Mouse (Mus musculus) frontal cortex, postnatal 25 days (tissue): ENCODE results near the gene Ptgds.
A peak's percentile ranks its signal among the peaks of the same experiment; 100 is the strongest.

ENCODE experiments used
- DNase-seq, 2 experiments: peaks; one replicate each; pipeline ENCODE4 v3.0.0; 2022; ENCODE audit warnings: low spot score in 2 of 2

Ptgds gene

DNA sequence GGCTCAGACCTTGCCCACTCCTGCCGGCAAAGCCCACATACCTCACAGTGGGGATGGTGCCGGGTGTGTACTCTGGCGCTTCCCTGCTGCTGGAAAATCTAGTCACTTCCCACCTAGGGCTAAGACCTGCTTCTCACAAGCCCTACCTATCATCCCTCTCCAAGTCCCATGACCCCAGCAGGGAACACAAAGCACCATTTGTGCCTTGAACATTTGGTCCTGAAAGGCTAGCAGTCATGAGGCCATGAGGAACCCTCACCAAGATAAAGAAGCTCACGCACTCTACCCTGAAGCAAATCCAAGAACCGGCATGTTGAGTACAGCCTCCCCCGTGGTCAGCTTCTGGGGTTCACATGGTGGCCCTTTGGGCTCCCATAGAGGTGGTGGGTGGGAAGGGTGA, at the start of gene Ptgds:
Gene Ptgds, minus strand, starts transcription at position 78 of the 400 bp plus-strand sequence.
- no peak for DNase-seq

DNA sequence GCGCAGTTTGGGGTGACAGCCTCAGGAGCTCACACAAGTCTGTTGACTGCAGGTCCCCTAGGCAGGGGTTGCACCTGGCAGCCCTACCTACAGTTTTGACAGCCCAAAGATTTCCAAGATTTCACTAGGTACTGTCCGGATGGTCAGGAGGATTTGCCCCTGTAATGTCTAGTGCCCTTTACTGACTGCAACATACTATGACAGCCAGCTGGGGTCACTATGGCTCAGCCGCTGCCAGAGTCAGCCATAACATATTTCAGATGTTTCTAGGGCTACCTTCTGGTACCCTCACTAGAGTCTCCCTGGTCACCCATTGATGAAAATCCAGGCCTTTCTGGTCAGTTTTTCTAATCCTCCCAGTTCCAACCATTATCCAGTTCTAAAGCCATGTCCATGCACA, 40.1 kb upstream of the Ptgds start:
- no peak for DNase-seq

DNA sequence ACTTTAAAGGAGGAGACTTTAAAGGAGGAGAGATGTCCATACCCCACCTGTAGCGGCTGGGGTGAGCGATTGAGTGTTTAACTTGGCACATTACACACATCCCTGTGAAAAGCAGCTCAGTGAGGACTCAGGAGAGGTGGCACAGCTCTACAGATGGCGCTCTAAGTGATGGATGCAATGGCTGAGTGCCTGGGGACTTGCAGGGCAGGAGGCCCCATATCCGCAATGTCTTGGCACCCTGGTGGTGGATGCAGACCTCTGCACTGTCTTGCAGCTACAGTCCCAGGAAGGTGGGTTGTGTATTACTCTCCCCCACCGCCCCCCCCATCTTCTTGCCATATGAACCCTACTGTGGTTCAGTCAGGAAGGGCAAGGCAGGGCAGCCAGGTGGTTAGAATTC, 37.1 kb upstream of the Ptgds start:
- no peak for DNase-seq

DNA sequence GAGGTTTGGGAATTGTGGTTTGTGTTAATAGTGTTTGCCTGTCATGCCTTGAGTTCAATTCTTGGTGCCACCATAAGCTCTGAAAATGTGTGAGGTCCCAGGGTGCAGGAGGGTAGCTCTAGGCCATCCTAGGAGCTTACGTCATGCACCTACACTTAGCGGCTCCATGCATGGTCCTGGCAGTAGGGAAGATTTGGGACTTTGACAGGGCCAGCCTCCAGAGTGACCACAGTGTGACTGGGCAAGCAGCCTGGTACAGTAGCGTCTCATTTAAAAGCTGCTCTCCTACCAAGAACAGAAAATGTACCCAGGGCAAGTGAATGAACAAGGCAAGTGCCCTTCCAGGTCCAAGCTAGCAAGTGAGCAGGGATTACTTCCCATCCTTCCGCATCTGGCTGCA, 36.0 kb upstream of the Ptgds start:
- DNase-seq = no peak

DNA sequence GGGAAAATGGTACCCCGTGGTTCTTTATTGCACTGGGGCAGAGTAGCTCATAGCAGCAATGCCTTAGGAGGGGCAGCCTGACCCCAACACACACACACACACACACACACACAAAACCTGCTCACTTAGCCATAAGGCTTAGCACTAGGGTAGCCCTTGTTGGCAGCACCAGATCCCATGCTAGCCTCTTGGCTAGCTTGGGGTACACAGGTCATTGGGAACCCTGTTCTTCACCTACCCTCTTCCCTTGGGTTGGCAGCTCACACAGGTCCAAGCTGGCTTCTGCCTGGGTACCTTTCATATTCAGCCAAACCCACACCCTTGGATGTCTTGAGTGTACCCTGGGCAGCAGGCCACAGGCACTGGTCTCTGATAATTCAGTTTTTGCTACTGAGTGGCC, 35.2 kb upstream of the Ptgds start:
- DNase-seq = no peak

DNA sequence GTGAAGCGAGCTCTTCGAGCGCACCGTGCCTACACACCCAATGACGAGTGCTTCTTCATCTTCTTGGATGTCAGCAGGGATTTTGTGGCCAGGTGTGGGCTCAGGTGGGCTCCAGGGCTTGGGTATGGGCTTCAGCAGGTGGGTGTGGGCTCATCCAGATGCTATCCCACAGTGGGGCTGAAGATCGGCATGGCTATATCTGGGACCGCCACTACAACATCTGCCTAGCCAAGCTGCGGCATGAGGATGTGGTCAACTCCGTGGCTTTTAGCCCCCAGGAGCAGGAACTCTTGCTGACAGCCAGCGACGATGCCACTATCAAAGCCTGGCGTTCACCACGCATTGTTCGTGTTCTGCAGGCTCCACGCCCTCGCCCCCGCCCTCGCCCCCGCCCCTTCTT, 34.7 kb upstream of the Ptgds start:
- no peak for DNase-seq

DNA sequence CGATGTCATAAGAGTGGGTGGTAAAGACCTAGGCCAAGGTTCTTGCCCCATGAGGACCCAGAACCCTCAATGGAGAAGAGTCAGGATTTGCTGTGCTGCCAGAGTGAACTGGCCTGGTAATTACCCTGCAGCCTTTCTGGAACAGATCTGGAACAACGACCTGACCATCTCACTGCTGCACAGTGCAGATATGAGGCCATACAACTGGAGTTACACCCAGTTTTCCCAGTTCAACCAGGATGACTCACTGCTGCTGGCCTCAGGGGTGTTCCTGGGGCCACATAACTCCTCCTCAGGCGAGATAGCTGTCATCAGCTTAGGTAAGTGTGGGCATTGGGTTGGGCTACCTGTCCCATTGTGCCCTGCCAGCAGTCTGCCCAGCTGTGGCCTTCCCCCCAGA, 32.9 kb upstream of the Ptgds start:
- no peak for DNase-seq

DNA sequence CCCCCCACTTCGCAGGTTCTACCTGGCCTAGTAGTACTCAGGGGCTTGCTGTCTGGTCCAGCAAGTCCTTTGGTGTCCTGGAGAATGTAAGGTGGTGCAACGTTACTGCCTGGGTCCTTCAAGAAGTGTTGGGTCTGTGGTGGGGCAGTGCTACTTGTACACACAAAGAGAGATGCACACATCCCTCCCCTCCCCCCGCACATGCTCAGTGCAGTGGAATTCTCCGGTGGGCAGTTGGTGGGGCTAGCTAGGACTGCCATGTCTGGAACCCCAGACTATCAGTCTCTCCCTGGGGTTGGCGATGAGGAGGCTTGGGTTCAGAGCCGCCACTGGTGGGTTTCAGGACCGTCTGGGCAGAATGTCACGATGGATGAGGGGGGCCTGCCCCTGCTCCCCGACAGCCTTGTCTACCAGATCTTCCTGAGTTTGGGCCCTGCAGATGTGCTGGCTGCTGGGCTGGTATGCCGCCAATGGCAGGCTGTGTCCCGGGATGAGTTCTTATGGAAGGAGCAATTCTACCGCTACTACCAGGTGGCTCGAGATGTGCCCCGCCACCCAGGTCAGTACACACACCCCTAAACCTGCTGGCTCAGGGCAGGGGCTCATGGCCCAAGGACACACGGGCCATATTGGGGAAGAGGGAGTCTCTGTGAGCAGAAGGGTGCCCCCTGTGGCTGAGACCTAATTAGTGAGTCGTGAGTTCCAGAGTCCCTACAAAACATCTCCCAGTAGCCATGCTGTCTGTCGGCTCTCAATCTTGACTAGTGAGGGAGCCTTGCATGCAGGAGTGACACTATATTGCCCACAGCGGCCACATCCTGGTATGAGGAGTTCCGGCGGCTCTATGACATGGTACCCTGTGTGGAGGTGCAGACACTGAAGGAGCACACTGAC, 32.0 kb upstream of the Ptgds start, which contains the start of gene C8g:
Gene C8g, minus strand, starts transcription at position 127 of the 894 bp plus-strand sequence.
- DNase-seq = no peak

DNA sequence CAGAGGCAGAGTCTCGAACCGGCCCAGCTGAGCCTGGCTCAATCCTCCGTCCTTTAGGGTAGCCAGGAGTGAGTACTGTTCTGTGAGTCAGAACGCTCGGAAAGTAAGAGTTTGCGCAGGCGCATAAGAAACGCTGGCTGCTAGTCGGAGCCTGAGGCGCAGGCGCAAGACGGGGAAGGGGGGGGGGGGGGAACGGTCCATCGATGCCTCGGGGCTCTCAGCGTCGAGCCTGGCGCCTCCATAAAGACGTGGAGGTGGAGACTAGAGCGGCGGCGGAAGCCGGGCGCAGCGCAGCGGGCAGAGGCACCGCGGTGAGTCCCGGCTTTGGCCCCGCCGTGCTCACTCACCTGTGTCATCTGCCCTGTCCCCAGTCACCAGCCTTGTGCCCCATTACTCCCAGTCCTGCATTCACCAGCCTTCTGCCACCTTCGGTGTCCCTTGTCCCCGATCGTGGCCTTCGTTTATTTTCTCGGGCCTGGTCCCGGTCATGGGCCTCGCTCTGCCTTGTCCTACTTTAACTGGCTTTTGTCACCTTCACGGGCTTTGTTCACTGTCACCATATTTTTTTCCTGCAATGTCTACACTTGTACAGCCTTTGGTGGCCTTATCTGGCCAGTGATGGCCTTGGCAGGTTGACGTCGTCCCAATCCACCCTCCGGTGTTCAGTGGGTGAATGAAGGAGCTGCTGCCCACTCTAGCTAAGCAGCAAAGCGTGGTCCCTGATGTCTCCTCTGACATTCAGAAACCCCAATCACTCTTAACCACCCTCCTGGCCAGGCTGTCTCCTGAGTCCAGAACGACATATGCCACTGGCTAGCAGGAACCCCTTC, 30.9 kb upstream of the Ptgds start, which contains the start of gene Fbxw5:
Gene Fbxw5, plus strand, starts transcription at position 175 of the 830 bp plus-strand sequence.
- peak; percentile 52 to 62 for DNase-seq

DNA sequence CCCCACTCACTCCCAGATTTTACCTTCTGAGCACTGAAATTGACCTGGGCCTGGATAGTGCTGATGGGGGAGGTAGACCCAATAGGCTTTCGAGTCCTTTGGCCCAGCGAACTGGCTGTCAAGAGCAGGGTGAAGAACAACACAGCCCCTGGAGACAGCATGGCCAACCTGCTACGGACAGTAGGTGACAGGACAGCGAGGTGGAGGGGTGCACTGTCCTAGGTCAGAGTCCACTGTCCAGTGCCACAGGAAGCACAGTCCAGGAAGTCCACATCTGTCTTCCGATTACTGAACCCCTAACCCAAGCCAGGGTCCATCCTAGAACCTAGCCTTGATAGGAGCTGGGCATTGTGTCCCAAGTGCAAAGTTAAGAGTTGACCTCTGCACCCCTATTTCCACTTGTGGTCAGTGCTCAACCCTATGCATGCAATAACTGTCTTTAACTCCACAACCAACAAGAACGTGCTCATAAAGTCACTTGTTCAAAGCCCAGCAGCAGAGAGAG, 30.3 kb upstream of the Ptgds start:
- DNase-seq = no peak

DNA sequence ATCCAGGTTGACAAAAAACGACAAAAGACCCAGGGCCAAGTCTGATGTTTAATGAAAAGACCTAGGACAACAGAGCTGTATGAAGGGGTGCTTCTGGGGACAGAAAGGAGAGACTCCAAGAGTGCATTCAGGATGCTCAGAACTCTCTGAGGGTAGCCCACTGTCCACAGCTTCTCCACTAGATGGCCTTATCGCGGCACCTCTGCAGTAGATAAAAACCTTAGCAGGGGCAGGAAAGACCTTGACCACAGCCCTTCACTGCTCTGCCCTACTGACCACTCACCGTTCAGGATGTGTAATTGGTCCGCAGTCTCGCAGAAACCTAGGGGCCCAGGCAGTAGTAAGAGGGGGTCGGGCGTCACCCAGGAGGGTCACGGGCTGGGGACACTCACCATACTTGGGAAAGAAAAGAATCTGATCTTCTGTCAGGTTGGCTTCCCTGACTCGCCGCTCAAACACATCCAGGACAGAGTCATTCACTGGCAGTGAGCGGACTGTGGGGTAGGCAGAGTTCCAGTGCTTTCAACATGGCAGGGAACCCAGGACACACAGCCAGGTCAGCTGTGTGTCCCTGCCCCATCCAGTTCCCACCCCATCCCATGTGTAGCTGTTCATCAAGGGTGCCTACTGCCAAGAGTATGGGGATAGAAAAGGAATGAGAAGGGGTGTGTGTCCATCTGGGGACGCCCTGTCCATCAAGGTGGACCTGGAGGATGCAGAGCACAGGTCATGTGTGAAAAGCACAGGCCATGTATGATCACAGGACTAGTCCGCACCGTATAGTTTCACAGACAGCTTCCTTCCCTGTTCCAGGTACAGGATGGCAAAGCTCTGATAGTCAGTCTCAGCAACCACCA, 29.0 kb upstream of the Ptgds start:
- no peak for DNase-seq

DNA sequence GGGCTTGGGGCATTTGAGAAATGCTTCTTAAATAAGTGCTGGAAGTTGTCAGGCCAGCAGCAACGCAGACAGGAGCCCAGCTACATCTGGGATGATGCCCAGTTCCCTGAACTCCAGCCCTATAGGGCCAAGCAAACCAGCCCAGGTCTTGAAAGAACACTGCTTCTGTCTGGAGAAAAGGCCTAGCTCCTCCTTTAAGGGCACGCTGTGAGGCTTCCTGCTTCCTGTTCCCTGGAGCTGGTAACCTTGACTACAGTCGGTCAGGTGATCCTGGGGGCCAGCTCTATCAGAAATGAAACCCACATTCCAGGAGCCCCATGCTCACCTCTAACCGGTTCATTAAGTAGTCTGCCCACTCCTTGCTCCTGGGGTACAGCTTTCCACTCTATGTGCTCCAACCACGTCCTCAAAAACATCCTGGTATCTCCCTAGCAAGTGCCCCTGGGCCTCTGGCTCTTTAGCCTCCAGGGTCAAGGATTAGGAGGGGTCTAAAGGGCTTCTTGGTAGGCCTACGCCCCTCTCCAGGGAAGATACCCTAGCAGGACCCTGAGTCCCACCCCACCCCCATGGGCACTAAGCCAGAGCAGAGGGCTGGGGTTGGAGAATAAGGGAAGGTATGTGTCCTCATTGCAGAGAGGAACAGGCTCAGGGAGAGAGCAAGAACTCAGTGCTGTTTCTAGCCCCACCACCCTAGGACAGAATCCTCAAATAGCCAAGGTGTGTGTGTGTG, 28.2 kb upstream of the Ptgds start:
- no peak for DNase-seq

DNA sequence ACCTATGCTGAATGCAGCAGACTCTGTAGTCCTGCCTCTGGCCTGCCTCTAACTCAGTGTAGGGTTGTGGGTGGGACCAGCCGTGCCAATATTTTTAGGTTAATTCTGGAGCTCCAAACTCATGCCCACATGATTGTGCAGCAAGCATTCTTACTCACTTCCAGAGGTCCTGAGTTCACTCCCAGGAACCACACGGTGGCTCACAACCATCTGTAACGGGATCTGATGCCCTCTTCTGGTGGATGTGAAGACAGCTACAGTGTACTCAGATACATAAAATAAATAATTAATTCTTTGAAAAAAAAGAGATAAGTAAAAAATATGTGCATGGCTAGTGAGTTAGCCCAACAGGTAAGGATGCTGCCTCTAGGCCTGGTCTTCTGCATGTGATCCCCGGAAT, 26.6 kb upstream of the Ptgds start:
- DNase-seq = no peak

DNA sequence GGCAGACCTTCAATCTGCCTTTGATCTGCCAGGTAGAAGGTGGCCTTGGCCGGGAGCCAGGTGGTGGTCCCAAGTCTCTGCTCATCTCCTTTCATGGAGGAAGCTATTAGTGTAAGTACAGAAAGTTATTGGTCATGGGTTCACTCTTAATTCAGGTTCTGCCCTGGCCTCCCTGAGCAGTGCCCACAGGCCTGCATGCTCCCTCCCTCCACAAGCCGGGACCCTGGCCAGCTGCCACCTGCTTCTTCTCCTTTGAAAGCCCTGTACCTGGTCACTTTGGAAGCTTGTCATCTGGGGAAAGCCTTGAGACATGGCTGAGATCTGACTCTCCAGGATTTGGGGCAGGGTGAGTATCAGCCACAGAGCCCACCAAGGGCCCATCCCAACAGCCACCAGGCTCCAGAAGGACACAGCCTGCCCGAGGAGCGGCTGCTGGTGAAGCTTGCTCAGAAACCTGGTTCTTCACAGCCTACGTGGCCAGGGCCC, 23.7 kb upstream of the Ptgds start, which contains the start of gene Lcn12:
Gene Lcn12, minus strand, starts transcription at position 436 of the 486 bp plus-strand sequence.
- DNase-seq = no peak

DNA sequence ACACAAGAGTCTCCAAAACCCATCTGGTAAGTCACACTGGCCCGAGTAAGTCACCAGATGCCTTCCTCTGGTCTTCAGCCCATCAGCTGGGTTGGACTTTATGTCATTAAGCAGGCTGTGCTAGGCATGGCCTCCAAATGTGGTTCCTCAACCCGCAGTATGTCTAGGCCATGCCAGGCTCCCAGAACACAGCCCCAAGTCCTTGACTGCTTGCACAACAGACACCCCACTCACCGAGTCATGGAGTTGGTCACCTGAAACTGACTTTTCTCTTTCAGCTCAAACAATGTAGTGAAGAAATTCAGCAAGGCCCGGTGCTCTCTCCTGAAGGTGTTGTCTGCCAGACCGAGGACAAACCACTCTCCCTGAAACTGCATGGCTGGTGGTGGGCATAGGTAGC, 23.1 kb upstream of the Ptgds start:
- DNase-seq = no peak

DNA sequence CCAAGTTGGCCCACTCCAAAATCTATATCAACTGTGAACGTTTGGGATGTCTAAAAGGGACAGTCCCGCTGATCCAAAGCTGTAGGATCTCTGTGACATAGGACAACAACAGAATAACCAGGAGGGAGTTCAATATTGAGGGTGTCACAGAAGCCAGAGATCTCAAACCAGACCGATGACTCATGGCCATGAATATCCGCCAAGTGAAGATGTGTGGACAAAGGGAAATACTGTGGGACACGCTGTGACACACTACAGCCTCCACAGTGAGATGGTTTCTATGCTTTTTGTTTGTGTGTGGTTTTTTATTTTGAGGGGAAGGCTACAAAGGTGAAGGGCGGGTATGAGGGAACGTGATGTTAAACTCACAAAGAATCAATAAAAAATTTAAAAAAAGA, 18.8 kb upstream of the Ptgds start:
- no peak for DNase-seq

DNA sequence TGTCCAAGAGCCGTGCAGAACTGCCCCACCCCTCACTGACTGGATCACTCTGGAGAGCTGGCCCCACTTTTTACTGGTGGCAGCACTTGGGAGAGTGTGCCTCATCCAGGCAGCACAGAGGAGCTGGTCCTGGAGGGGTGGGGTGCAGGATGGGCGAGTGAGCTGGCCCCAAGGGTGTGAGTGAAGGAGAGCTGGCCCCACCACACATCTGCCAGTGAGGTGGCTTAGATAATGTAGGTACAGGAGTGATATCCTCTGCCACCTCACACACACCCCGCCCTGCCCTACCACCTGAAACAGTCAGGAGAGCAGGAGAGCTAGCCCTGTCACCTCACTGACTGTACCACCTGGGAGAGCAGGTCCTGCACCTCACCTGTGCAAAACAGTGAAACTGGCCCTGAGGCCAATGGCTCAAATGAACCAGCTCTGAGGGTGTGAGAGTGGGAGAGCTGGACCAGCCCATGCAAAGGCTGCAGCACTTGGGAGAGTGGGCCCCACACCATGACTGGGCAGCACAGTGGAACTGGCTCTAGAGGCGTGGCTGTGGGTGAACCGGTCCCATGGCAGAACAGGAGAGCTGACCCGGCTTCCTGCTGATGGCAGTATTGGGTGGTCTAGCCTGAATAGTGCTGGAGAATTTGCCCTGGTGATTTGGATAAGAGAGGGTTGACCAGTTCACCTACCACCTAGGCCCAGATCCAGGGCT, 18.3 kb upstream of the Ptgds start:
- DNase-seq = no peak

DNA sequence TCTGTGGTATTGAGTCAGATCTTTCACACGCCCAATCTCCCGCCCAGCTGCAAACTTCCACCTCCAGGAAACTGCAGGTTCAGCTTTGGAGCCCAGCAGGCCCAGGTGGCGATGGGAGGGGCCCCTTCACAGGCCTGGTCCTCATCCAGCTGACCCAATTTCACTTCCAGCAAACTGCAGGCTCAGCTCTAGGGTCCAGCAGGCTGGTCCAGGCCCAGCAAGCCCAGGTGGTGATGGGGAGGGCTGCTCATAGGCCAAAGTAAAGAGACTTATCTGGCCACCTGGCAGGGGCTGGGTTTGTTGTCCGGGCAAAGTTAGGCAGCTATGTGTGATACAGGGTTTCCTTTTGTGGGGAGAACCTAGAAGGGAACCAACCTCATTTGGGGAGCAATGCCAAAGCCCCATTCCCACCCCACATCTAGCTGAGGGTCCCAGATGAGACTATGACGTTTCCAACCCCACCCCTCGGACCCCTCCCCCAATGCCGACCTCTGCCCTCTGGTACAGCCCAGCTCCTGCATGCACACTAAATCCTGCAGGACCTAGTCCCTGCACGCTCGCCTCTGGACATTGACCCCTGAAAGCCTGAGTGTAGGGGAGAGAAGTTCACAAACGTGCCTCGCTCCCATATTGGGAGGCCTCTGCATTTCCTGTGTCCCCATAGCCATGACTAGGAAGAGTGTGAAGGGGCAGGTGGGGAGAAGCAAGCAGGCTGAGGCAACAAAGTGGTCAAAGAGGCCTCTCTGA, 15.2 kb upstream of the Ptgds start:
- DNase-seq = no peak

DNA sequence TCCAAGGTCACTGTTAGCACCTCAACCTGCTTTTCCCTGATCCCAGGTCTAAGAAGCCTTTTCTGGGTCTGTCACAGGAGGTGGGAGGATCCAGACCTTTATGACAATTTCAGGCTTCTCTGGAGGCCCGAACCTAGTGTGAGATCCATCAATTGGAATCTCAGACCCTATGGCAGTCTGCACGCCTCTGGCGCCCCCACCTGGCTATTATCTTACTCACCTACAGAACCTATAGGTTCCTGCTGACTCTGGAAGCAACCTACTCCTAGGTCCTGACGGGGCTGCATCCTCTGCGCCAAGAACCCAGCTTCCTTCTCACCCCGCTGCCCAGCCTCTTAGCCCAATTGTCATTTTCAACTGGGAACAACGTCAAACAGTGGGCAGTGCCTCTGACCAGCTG, 13.1 kb upstream of the Ptgds start:
- DNase-seq = no peak
